18 mouse cellular contexts compared by ENCODE assay signal in genomic region chr10:117583155-117584061, GRCm38 (mm10). TPM values are rescaled to one million over a fixed set of nuclear protein-coding genes. Genes with fewer than 3 reads are reported as not detected.
DNase-seq lines count a peak whose midpoint lies in the region; ATAC-seq lines count a peak whose summit lies in the region.
"Had no signal": no experiment of that assay in that cellular context is flagged by ENCODE, and none has a peak within 500 bp of the region (broad histone marks: within the 10 kb centered on the region; RNA-seq: fewer than 3 reads in every experiment).

No protein-coding gene starts in this region.

- no peak for ATAC-seq in granulocyte monocyte progenitor cell, adult 5-6 weeks (replicated peaks; ENCODE audit: poor library complexity, severe bottlenecking)
- ATAC-seq: intestine, postnatal 0 days had no signal

- peak; percentile 95 for DNase-seq in adipocyte (ENCODE audit: low spot score)
- peak; percentile 75 for DNase-seq in embryo, embryonic 11 days
- DNase-seq in forelimb bud, embryonic 11.5 days (ENCODE audit: low read depth, low spot score) = peak; percentile 84
- peak; percentile 35 for DNase-seq in neural tube, embryonic 10.5 days (ENCODE audit: extremely low spot score, low spot score)
- DNase-seq in T-cell, adult 2 months (ENCODE audit: low spot score) = no peak
- no peak for DNase-seq in spleen, adult 12 weeks (ENCODE audit: low spot score)
- DNase-seq: adrenal gland, postnatal 36 days; cerebellum, adult 11-12 months; cerebellum, postnatal 14 days; gastrocnemius, postnatal 10 days; heart, adult 2 months; heart, postnatal 4 days; lung, embryonic 14.5 days; lung, postnatal 4 days; right cerebral cortex, postnatal 25 days; thymus, adult 2 months had no signal

RNA-seq across cellular contexts. Expression of gene Cpm, which starts 45.9 kb away (rescaled TPM):
- not detected in 2 replicates for total RNA-seq in granulocyte monocyte progenitor cell, adult 5-6 weeks (2014; fragmentation: Nextera tagmentation)
- total RNA-seq in granulocyte monocyte progenitor cell, adult 5-6 weeks (2017) = 0.46 TPM in 1 of 2 replicates, not detected in the other

Comparison
In these comparisons a context has a peak if more than half of its experiments do, and no peak if none do; other contexts are left out.
1. DNase-seq: peak in adipocyte (single experiment), embryo, embryonic 11 days (single experiment), forelimb bud, embryonic 11.5 days (single experiment) and neural tube, embryonic 10.5 days (single experiment); none in T-cell, adult 2 months (single experiment) and spleen, adult 12 weeks (single experiment).